Mouse (Mus musculus): Measurements from ENCODE around the gene Cmtm2b. TPM values are rescaled to one million over a fixed set of nuclear protein-coding genes. Genes with fewer than 3 reads are reported as not detected.

Cmtm2b gene
- polyA plus RNA-seq, 1 experiment from 2014 or later: not detected

DNA sequence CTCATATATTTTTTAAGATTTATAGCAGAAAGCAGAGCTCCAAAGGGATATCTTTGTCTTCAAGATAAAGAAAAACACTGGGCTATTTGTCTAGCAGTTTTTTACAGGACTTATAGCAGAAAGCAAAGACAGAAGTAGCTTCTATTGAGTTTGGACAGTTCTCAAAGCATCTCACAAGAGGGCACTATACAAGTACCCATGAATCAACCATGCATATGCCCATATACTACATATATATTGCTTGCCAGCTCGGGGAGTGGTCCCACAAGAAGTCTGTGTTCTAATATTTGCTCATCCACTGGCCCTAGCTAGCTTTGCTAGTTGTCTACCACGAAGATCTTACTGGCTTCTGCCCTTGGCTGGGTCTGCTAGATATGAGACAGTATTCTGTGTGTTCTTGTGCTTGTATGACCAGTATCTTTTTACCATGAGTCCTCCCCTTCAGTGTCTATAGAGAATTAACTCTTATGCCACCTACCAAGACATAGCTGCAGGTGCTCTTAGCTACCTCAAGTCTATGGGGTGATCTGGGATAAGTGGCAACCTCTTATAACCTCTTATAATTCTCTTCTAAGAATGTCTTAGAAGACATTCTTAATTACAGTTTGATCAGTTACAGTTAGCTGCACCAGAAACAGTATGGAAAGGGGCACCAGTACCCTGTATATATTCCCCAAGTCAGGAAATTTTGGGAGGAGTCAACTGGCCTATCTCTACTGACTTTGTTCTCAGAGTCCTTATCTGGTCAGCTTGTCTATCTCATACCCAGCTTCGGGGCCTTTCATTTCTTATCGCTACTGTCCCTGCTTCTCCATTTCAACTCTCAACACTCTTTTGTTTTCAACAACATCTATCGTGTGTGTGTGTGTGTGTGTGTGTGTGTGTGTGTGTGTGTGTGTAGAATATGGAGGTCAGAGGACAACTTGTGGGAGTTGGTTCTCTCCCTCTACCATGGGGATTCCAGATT lies 10.9 kb downstream of the Cmtm2b start:
- Histone ChIP-seq H3K4me3 (no peak overlapping the region), H3K36me3 (no peaks in the 10 kb centered on the region), H3K4me2 (no peak overlapping the region), H3K4me1 (no peaks in the 10 kb centered on the region), H3K27me3 (no peaks in the 10 kb centered on the region), H3K9ac (no peak overlapping the region), H3K9me3 (no peaks in the 10 kb centered on the region), H3K27ac (no peak overlapping the region)
- no peak for ATAC-seq (ENCODE audit: insufficient number of reproducible peaks, insufficient read depth, low FRiP score, low TSS enrichment, low read depth)
- WGBS: 82% methylated on average over 5 of the region's 5 CpGs

DNA sequence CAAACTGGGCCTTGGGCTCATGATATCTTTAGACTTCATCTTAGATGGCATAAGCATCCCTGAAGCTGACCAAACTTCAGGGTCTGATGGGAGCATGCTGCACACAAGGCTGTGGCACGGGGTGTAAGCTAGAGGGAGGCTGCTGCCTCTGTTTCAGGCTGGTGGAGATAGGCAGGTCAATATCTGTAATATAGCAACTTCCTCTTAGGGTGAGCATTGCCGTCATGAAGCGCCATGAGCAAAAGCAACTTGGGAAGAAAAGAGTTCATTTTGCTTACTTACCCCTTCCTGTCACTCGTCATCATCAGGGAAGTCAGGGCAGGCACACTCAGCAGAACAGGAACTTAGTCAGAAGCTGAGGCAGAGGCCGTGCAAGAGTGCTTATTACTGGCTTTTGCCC lies 11.8 kb downstream of the Cmtm2b start:
- no peaks in the 10 kb centered on the region for H3K36me3 ChIP-seq
- no peaks in the 10 kb centered on the region for H3K9me3 ChIP-seq
- H3K27me3 ChIP-seq: no peaks in the 10 kb centered on the region
- H3K4me3 ChIP-seq: no peak overlapping the region
- ATAC-seq (ENCODE audit: insufficient number of reproducible peaks, insufficient read depth, low FRiP score, low TSS enrichment, low read depth): no peak
- no peak overlapping the region for H3K9ac ChIP-seq
- no peaks in the 10 kb centered on the region for H3K4me1 ChIP-seq
- no peak overlapping the region for H3K27ac ChIP-seq
- WGBS: 69% methylated on average over 5 of the region's 5 CpGs
- no peak overlapping the region for H3K4me2 ChIP-seq

DNA sequence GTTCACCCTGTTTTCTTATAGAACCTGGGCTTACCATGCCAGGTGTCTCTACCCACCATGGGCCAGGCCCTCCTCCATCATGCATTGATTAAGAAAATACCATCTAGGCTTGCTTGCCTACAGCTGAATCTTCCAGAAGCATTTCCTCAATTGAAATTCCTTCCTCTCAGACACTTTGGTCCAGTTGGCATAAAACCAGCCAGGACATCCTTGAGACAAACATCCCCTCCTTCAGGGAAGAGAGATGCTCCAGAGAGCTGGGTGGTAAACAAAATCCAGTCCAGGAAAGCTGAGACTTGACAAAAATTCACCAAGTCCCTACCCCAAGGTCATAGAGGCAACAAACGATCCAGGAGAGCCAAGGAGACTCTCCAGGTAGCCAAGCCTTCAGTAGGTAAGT lies 12.2 kb downstream of the Cmtm2b start:
- Histone ChIP-seq H3K4me2 (no peak overlapping the region), H3K9ac (no peak overlapping the region), H3K9me3 (no peaks in the 10 kb centered on the region), H3K27me3 (no peaks in the 10 kb centered on the region), H3K36me3 (no peaks in the 10 kb centered on the region), H3K4me1 (0 out of 2 replicates have a peak, but pooled peaks cover under 1% of the 10 kb centered on the region), H3K27ac (no peak overlapping the region), H3K4me3 (no peak overlapping the region)
- WGBS: 57% methylated on average over 1 of the region's 1 CpGs
- ATAC-seq (ENCODE audit: insufficient number of reproducible peaks, insufficient read depth, low FRiP score, low TSS enrichment, low read depth): no peak

DNA sequence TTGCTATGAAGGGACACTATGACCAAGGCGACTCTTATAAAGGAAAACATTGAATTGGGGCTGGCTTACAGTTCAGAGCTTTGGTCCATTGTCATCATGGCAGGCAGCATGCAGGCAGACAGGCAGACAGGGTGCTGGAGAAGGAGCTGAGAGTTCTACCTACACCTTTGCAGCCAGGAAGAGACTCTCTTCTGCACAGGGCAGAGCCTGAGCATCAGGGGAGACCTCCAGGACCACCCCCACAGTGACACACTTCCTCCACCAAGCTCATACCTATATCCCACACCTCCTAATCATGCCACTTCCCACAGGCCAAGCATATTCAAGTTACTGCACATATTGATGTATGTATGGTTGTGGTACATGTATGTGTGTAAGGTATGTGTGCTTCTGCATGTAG lies 14.8 kb downstream of the Cmtm2b start:
- Histone ChIP-seq H3K9ac (no peak overlapping the region), H3K4me3 (no peak overlapping the region), H3K27me3 (no peaks in the 10 kb centered on the region), H3K36me3 (no peaks in the 10 kb centered on the region), H3K9me3 (no peaks in the 10 kb centered on the region), H3K4me2 (no peak overlapping the region), H3K4me1 (peaks cover 9% of the 10 kb centered on the region), H3K27ac (no peak overlapping the region)
- ATAC-seq (ENCODE audit: insufficient number of reproducible peaks, insufficient read depth, low FRiP score, low TSS enrichment, low read depth): no peak
- 86% methylated on average over 1 of the region's 1 CpGs for WGBS

DNA sequence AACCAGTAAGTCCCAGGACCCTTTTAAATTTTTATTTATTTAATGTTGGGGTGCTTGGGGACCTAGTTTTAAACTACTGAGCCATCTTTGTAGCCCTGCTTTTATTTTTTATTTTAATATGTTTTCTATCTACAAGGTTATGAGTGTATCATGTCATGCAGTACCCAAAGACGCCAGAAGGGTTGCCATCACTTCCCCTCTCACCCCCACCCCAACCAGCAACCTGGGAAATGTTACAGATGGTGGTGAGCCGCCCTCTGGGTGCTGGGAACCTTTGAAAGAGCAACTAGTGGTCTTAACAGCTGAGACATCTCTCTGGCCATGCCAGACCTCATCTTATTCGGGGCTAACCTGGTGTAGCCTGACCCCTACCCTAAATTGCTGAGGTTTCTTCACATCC lies 15.9 kb downstream of the Cmtm2b start:
- Histone ChIP-seq H3K36me3 (no peaks in the 10 kb centered on the region), H3K4me3 (no peak overlapping the region), H3K4me2 (no peak overlapping the region), H3K27me3 (no peaks in the 10 kb centered on the region), H3K27ac (no peak overlapping the region), H3K9ac (no peak overlapping the region), H3K4me1 (peaks cover 15% of the 10 kb centered on the region), H3K9me3 (no peaks in the 10 kb centered on the region)
- 51% methylated on average over 3 of the region's 3 CpGs for WGBS
- ATAC-seq (ENCODE audit: insufficient number of reproducible peaks, insufficient read depth, low FRiP score, low TSS enrichment, low read depth): no peak

DNA sequence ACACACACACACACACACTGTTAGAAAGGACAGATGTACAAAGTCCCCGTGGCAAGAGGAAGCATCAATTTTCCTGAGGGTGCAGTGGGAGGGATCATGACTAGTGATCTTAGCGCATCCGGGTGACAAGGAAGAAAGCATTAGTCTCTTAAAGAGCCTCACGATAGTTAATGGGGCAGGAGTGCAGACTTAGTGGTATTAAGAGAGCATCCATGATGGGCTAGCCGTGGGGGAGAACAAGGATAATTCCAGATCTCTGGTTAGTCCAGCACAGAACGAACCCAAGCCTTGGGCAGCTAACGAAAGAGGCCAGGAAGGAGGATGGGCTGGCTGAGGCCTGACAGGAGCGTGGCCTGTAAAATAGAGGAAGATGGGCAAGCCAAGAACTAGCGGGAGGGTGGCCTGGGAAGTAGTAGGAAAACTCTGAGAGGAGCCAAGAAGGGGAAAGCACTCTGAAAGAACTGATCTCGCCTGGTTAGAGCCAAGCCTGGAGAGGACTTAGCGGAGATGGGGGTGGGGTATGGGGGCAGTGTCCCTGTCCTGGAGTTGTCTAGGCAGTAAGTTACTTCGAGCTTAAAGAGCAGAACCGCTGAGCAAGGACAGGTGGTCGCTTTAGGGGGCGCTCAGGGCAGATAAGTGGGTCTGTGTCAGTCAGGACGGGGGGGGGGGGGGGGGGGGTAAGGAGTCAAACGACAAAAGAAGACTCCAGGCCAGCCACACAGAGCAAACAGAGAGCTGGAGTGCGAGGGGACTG lies 17.4 kb downstream of the Cmtm2b start, which contains the start of gene Cmtm3:
Gene Cmtm3, plus strand, starts transcription at position 182 of the 754 bp plus-strand sequence.
- peak within 1 kb of the TSS; percentile 96 for H3K9ac ChIP-seq
- ATAC-seq (ENCODE audit: insufficient number of reproducible peaks, insufficient read depth, low FRiP score, low TSS enrichment, low read depth): no peak
- peak within 1 kb of the TSS; percentile 90 for H3K27ac ChIP-seq
- H3K4me2 ChIP-seq: peak within 1 kb of the TSS; percentile 74
- peaks cover 21% of the 10 kb centered on the region for H3K4me1 ChIP-seq
- no peaks in the 10 kb centered on the region for H3K27me3 ChIP-seq
- peak within 1 kb of the TSS; percentile 74 for H3K4me3 ChIP-seq
- no peaks in the 10 kb centered on the region for H3K9me3 ChIP-seq
- WGBS: 12% methylated on average over 18 of the region's 18 CpGs
- peaks cover 6% of the 10 kb centered on the region for H3K36me3 ChIP-seq

DNA sequence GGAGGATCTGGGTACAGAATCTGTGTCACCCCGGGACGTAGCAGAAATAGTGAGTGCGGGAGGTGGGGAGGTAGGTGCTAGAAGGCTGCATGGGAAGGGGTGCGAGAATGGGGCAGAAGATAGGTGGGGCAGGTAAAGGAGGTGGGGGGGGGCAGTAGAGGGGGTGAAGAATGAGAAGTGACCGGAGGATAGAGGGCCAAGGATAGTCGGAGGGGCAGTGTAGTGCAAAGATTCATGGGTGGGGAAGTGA lies 17.9 kb downstream of the Cmtm2b start:
- Histone ChIP-seq H3K9me3 (no peaks in the 10 kb centered on the region), H3K27ac (peak overlapping the region; percentile 90; the same call in 1 of the 2 replicates), H3K27me3 (no peaks in the 10 kb centered on the region), H3K4me3 (peak overlapping the region; percentile 74), H3K36me3 (peaks cover 11% of the 10 kb centered on the region), H3K4me1 (peaks cover 21% of the 10 kb centered on the region), H3K9ac (peak overlapping the region; percentile 96), H3K4me2 (peak overlapping the region; percentile 74)
- no peak; the same call in 1 of the 2 replicates for ATAC-seq (ENCODE audit: insufficient number of reproducible peaks, insufficient read depth, low FRiP score, low TSS enrichment, low read depth)
- WGBS: 0% methylated on average over 6 of the region's 6 CpGs

DNA sequence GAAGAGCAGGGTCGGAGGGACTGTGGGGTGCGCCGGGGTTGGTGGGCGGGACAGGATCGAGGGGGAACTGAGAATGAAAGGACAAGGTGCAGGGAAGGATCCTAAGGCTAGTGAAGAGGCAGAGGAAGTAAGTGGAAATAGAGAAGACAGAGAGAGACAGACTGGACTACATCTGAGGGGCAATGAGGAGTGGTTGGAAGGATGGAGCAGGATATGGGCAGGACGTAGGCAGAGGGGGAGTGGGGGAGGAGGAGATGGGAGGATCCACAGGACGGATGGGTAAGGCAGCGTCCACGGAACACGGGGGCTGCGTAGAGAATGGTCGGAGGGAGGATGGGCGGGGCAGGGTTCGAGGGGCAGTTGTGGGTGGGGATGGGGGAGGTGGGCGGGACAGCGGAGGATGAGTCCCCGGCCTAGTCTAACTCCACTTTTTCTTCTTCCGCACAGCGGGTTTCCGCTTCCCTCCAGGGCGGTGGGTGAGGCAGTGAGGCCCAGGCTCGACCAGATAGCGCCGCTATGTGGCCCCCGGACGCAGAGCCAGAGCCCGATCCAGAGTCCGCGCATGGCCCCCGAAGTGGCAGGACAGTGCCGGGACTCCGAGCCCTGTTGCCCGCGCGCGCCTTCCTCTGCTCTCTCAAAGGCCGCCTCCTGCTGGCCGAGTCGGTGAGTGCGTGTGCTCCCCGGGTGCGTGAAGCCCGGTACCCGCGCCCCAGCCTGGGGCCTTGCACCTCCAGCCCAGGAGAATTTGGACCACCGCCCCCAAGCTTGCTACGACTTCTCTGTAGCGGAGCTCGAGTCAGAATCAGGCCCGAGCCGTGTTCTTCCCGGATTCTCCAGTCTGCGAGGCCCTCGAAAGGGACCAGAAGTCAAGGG lies 18.4 kb downstream of the Cmtm2b start:
- Histone ChIP-seq H3K9me3 (no peaks in the 10 kb centered on the region), H3K27ac (peak overlapping the region; percentile 90), H3K9ac (peak overlapping the region; percentile 96), H3K27me3 (no peaks in the 10 kb centered on the region), H3K4me1 (peaks cover 21% of the 10 kb centered on the region), H3K36me3 (peaks cover 16% of the 10 kb centered on the region), H3K4me2 (peak overlapping the region; percentile 74), H3K4me3 (peak overlapping the region; percentile 74)
- WGBS: under 1% methylated on average over 51 of the region's 54 CpGs
- peak; percentile 79 for ATAC-seq (ENCODE audit: insufficient number of reproducible peaks, insufficient read depth, low FRiP score, low TSS enrichment, low read depth)

DNA sequence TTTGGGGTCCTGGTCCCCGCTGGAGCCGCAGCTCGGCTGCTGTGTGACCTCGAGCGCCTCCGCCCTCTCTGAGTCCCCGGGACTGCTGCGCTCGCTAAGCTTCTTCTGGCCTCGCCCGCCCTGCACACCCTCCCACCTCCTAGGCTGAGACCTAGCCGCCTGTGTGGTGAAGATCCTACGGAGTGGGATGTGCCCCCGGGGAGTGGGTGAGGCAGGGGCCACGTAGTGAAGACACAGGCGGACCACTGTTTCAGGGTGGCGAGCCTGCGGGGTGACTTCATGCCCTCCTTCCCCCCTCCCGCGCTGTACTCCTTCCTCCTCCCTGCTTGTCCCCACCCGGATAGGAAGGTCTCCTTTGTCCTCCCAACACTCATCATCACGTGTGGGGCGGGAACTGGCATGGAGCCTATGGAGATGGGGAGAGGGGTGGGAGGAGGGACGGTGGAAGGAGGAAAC lies 19.1 kb downstream of the Cmtm2b start:
- Histone ChIP-seq H3K27me3 (no peaks in the 10 kb centered on the region), H3K36me3 (peaks cover 22% of the 10 kb centered on the region), H3K4me2 (peak overlapping the region; percentile 74), H3K4me1 (peaks cover 21% of the 10 kb centered on the region), H3K9ac (peak overlapping the region; percentile 96), H3K9me3 (no peaks in the 10 kb centered on the region), H3K4me3 (peak overlapping the region; percentile 74), H3K27ac (peak overlapping the region; percentile 90)
- WGBS: under 1% methylated on average over 24 of the region's 24 CpGs
- peak; percentile 56 for ATAC-seq (ENCODE audit: insufficient number of reproducible peaks, insufficient read depth, low FRiP score, low TSS enrichment, low read depth)

DNA sequence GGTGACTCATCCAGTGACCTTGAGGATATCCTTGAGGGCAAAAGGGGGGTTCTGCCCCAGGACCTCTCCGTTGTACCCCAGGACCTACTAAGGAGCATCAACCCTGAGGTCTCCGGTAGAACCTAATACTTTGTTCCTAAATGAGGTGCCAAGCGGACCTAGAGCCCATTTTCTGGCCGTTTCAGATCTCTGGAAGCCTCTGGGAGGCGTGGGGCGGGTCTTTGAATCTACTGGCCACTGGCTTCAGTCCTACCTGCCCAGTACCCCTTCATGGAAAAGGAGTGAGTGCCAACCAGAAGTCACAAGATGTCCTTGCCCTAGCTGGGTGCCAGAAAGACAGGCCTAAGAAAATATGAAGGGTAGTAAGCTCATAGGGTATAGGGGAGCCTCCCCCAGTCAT lies 19.6 kb downstream of the Cmtm2b start:
- Histone ChIP-seq H3K9ac (peak overlapping the region; percentile 96), H3K27ac (peak overlapping the region; percentile 90), H3K9me3 (no peaks in the 10 kb centered on the region), H3K4me3 (peak overlapping the region; percentile 74), H3K36me3 (peaks cover 27% of the 10 kb centered on the region), H3K4me1 (peaks cover 21% of the 10 kb centered on the region), H3K4me2 (peak overlapping the region; percentile 74), H3K27me3 (no peaks in the 10 kb centered on the region)
- no peak for ATAC-seq (ENCODE audit: insufficient number of reproducible peaks, insufficient read depth, low FRiP score, low TSS enrichment, low read depth)
- WGBS: 38% methylated on average over 6 of the region's 6 CpGs

DNA sequence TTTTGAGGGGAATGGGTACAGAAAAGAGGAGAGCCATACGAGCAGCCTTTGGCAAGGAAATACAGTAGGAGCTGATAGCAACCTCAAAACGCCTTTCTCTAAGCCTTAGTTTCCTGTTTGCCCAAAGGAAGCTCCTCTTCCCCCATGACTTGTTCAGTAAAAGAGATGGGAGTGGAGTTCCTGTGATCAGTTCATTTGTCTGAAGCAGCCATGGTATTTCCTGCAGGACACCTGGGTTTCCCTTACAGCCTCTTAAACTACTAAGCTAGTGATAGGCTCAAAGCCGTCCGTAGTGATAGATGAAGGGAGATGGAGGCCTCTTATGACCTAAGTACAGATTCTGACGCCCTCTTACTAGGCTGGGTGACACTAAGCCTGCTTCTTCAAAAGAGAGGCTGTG lies 20.4 kb downstream of the Cmtm2b start:
- H3K4me2 ChIP-seq: no peak overlapping the region
- H3K27me3 ChIP-seq: no peaks in the 10 kb centered on the region
- 78% methylated on average over 5 of the region's 5 CpGs for WGBS
- H3K9me3 ChIP-seq: no peaks in the 10 kb centered on the region
- H3K9ac ChIP-seq: peak overlapping the region; percentile 7; the same call in 1 of the 2 replicates
- no peak for ATAC-seq (ENCODE audit: insufficient number of reproducible peaks, insufficient read depth, low FRiP score, low TSS enrichment, low read depth)
- no peak overlapping the region for H3K4me3 ChIP-seq
- no peak overlapping the region for H3K27ac ChIP-seq
- peaks cover 21% of the 10 kb centered on the region for H3K4me1 ChIP-seq
- H3K36me3 ChIP-seq: peaks cover 35% of the 10 kb centered on the region

Measured in embryonic facial prominence, embryonic 13.5 days (tissue).